Mouse (Mus musculus) kidney, embryonic 14.5 days (tissue): ENCODE results near the gene Krtdap. TPM values are rescaled to one million over a fixed set of nuclear protein-coding genes. Genes with fewer than 3 reads are reported as not detected.
"Not testable (repeated sequence)": the region's sequence is repeated elsewhere in the genome, so short reads cannot be mapped to it uniquely, and the experiment has no call there.

ENCODE experiments used
- ATAC-seq: fragments of 200-750 bp; cut with Nextera tagmentation; 2 replicates; pipeline ENCODE4 v1.8.0; 2017; ENCODE audit warnings: moderate number of reproducible peaks, mild to moderate bottlenecking, moderate TSS enrichment, moderate library complexity; ENCODE audit not compliant: low FRiP score, low TSS enrichment
- H3K27ac ChIP-seq: fragments of 300-500 bp; sonication (generic); 2 replicates; pipeline ENCODE4 v1.5.1; 2014; ENCODE audit warnings: low read depth, mild to moderate bottlenecking, low read length, moderate library complexity, mixed read lengths
- H3K27me3 ChIP-seq: fragments of 300-500 bp; sonication (generic); 2 replicates; pipeline ENCODE4 v1.6.1; 2014; ENCODE audit warnings: mild to moderate bottlenecking, low read length; ENCODE audit not compliant: control insufficient read depth, insufficient read depth
- H3K36me3 ChIP-seq: fragments of 300-500 bp; sonication (generic); 2 replicates; pipeline ENCODE4 v1.6.1; 2014; ENCODE audit warnings: low read length, mixed read lengths; ENCODE audit not compliant: control insufficient read depth, insufficient read depth
- H3K4me1 ChIP-seq: fragments of 300-500 bp; sonication (generic); 2 replicates; pipeline ENCODE4 v1.6.1; 2014; ENCODE audit warnings: low read length, mixed read lengths; ENCODE audit not compliant: control insufficient read depth, insufficient read depth
- H3K4me2 ChIP-seq: fragments of 300-500 bp; sonication (generic); replicated peaks from 2 replicates; pipeline ENCODE4 v1.6.1; 2014; ENCODE audit warnings: low read depth, mild to moderate bottlenecking, low read length
- H3K4me3 ChIP-seq: fragments of 300-500 bp; sonication (generic); 2 replicates; pipeline ENCODE4 v1.5.1; 2014; ENCODE audit warnings: mild to moderate bottlenecking, low read length
- H3K9ac ChIP-seq: fragments of 300-500 bp; sonication (generic); 2 replicates; pipeline ENCODE4 v1.6.1; 2014; ENCODE audit warnings: low read depth, mild to moderate bottlenecking, low read length, moderate library complexity
- H3K9me3 ChIP-seq: fragments of 300-500 bp; sonication (generic); 2 replicates; pipeline ENCODE4 v1.6.1; 2016; ENCODE audit warnings: low read length; ENCODE audit not compliant: control insufficient read depth
- WGBS: fragments of 180-500 bp; shearing (Covaris S2); extraction: QIAGEN DNeasy Blood & Tissue Kit; methylation state at CpG from one replicate; pipeline ENCODE4 v1.1.7; 2014; 5-methylcytosine and 5-hydroxymethylcytosine counted together
- polyA plus RNA-seq: library from polyadenylated mRNA; unstranded; fragments of >200 nt; fragmentation: Nextera tagmentation; extraction: Ambion mirVana; gene quantifications from 2 replicates; pipeline ENCODE4 v1.2.1, GENCODE M21; 2014

Gene Krtdap
- polyA plus RNA-seq, 1 experiment from 2014 or later, result not detected

DNA sequence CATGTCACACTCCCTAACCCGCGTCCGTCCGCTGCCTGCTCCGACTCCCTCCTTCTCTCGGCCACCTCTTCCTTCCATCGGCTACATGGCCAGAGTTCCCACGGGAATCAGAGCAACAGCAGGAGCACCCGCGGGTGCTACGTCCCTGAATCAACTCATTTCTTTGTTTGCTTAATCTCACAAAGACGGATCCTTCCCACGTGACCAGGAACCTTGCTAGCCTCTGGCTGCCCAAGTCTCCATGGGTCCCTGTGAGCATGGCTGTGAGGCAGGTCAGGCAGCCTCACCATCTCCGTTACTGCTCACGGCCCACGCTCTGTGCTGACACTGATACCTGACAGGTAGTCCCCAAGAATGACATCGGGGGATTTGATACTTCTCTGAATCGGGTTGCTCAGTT is 36.0 kb downstream of the Krtdap start, which contains the start of gene Ffar2:
Ffar2 (minus strand) TSS at position 101 of the 400 bp plus-strand sequence.
- Histone ChIP-seq H3K36me3 (no peaks in the 10 kb centered on the region), H3K9me3 (no peaks in the 10 kb centered on the region), H3K4me2 (no peak within 1 kb of the TSS), H3K27me3 (no peaks in the 10 kb centered on the region), H3K27ac (no peak within 1 kb of the TSS), H3K9ac (no peak within 1 kb of the TSS), H3K4me3 (no peak within 1 kb of the TSS), H3K4me1 (peaks cover 6% of the 10 kb centered on the region; the same call in 1 of the 2 replicates)
- ATAC-seq, result no peak
- 93% methylated on average over 18 of the region's 18 CpGs for WGBS

DNA sequence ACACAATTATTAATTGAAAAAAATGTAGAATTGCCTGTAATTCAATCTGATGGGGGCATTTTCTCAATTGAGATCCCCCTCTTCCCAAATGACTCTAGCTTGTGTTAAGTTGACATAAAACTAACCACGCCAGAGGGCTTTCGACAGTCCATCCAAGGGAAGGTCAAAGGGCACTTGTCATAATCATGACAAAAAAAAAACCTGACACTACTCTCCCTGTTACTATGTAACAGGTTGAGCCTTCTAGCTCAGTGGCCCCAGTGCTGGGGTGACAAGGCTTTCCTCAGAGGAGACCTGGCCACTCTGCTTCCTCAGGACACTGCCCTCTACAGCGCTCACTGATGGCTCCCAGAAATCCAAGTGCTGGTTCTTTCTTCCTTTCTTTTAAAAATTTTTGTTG is 36.6 kb downstream of the Krtdap start:
- 92% methylated on average over 3 of the region's 3 CpGs for WGBS
- no peaks in the 10 kb centered on the region for H3K36me3 ChIP-seq
- no peak for ATAC-seq

DNA sequence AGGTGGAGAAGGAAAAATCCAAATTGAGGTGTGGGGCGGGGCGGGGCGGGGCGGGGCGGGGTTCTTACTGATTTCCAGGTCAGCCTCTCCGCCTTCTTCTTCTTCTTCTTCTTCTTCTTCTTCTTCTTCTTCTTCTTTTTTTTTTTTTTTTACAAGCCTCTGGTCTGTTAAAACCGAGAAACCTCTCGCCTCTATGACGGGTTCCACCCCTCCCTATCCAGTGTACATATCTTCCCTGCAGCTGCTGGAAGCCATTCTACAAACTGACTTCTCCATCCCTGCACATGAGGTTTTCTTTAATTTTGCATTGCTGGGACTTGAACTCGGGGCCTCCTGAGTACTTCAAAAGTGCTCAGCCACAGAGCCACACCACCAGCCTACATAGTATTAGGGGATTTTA is 39.0 kb downstream of the Krtdap start:
- H3K36me3 ChIP-seq, result no peaks in the 10 kb centered on the region
- H3K9me3 ChIP-seq, result no peaks in the 10 kb centered on the region
- no peak overlapping the region for H3K27ac ChIP-seq
- WGBS, result 93% methylated on average over 10 of the region's 10 CpGs
- H3K9ac ChIP-seq, result no peak overlapping the region
- no peaks in the 10 kb centered on the region for H3K27me3 ChIP-seq
- no peak overlapping the region for H3K4me2 ChIP-seq
- no peak for ATAC-seq
- no peaks in the 10 kb centered on the region for H3K4me1 ChIP-seq
- H3K4me3 ChIP-seq, result no peak overlapping the region

More for the DNA sequence above, 36.6 kb downstream of the Krtdap start:
- no peak overlapping the region for H3K4me2 ChIP-seq
- peaks cover 6% of the 10 kb centered on the region; the same call in 1 of the 2 replicates for H3K4me1 ChIP-seq
- no peak overlapping the region for H3K4me3 ChIP-seq
- H3K27me3 ChIP-seq, result no peaks in the 10 kb centered on the region
- no peak overlapping the region for H3K27ac ChIP-seq
- no peaks in the 10 kb centered on the region for H3K9me3 ChIP-seq
- no peak overlapping the region for H3K9ac ChIP-seq

DNA sequence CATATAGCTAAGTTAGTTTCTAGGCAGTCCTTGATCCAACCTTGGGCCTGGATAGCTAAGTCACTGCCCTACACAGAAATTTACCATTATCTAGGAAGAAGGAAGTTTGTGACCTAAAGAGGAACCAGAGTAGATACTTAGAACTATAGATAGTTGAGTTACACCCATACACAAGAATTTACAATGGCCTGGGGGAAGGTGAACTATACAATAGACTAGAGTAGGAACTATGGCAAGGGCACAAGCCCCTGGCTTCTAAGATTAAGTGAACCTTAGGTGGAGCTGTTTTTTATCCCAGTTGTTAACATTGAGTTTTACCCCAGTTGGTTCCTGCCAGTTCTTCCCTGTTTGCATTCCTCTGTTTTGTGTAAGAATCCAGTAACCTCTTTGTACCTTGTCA is 41.2 kb downstream of the Krtdap start:
- not testable (repeated sequence) for H3K9ac ChIP-seq, H3K27me3 ChIP-seq, H3K27ac ChIP-seq, H3K4me1 ChIP-seq, H3K36me3 ChIP-seq, ATAC-seq, H3K4me3 ChIP-seq, H3K4me2 ChIP-seq, H3K9me3 ChIP-seq

DNA sequence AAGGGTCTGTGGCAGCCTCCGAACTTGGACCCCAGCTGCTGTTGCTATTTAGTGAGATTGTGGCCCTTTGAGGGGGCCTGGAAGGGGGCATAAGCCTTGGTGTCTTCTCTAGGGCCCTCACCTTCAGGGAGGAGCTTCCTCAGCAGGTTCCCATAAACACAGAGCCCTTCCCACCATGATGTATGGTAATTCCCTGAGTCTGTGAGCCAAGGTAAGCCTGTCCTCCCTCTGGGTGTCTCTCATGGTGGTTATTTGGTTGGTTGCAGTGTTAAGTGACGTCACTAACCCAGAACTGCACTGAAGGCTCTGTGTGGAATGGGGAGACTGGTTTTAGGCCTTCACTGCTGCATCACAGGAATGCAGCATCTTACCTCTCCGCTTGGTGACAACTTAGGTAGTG is 41.7 kb downstream of the Krtdap start:
- H3K9ac ChIP-seq, result no peak overlapping the region

DNA sequence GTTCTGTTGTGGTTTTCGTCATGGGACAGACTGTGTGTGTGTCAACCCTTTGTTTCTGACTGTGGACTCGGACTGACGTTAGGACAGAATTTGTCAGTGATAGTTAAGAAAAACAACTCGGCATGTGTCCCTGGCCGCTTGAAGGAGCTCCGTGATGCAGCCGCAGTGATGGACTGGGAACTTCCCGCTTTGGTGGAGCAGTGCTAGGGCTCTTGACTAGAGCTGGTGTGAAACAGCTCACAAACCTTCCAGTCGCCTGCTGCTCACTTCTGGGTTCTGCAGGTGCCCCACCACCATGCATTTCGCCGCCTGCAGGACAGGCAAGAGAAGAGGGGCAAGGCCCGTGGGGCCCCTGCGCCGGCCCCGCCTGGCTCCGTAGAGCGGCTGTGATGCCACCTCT is 44.6 kb downstream of the Krtdap start:
- Histone ChIP-seq H3K27ac (no peak overlapping the region), H3K4me2 (no peak overlapping the region), H3K27me3 (no peaks in the 10 kb centered on the region), H3K4me1 (no peaks in the 10 kb centered on the region), H3K4me3 (no peak overlapping the region), H3K36me3 (no peaks in the 10 kb centered on the region), H3K9ac (no peak overlapping the region), H3K9me3 (no peaks in the 10 kb centered on the region)
- 82% methylated on average over 9 of the region's 17 CpGs for WGBS
- ATAC-seq, result no peak

More for the DNA sequence above, 41.7 kb downstream of the Krtdap start:
- Histone ChIP-seq H3K36me3 (no peaks in the 10 kb centered on the region), H3K27me3 (no peaks in the 10 kb centered on the region), H3K4me2 (no peak overlapping the region), H3K4me1 (no peaks in the 10 kb centered on the region), H3K4me3 (no peak overlapping the region), H3K9me3 (no peaks in the 10 kb centered on the region), H3K27ac (no peak overlapping the region)
- no peak for ATAC-seq
- WGBS, result 69% methylated on average over 3 of the region's 3 CpGs

DNA sequence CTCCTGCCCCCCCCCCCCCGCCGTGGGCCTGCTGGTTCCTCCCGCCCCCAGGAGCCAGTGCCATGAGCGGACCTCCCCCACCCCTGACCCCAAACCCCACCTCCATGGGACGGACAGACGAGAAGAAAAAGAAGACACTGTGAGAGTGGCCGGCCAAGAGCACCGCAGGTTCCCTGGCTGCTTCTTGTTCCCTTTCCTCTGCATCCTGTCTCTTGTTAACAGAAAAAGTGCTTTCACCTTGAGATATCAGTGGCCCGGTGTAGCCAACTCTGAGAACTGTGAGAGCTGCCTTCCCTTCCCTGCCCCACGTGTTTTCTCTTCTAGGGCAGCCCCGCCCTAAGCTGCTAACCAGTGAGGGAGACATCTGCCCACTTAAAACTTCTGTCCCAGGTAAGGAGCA is 45.0 kb downstream of the Krtdap start:
- H3K4me2 ChIP-seq, ATAC-seq, H3K27me3 ChIP-seq, H3K4me3 ChIP-seq, H3K9ac ChIP-seq, H3K9me3 ChIP-seq, H3K27ac ChIP-seq, H3K36me3 ChIP-seq, H3K4me1 ChIP-seq: not testable (repeated sequence)
- WGBS, result 49% methylated on average over 7 of the region's 11 CpGs

DNA sequence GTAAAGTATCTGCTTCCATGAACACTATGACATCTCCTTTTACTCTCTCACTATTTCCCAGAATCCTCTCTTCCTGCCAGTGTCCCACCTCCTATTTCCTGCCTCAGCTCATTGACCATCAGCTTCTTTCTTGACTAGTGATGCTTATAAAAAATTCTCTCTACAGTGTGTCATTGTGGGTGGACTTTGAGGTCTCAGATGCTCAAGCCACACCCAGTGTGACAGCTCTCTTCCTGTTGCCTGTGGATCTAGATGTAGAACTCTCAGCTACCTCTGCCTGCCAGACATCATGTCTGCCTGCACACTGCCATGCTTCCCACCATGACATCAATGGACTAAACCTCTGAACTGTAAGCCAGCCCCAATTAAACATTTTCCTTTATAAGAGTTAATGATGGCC is 49.6 kb downstream of the Krtdap start:
- H3K27ac ChIP-seq, result no peak overlapping the region
- no peaks in the 10 kb centered on the region for H3K27me3 ChIP-seq
- no peak overlapping the region for H3K4me3 ChIP-seq
- no peaks in the 10 kb centered on the region for H3K36me3 ChIP-seq
- no peaks in the 10 kb centered on the region for H3K9me3 ChIP-seq
- no peak for ATAC-seq
- H3K4me1 ChIP-seq, result no peaks in the 10 kb centered on the region
- no peak overlapping the region for H3K4me2 ChIP-seq
- H3K9ac ChIP-seq, result no peak overlapping the region

DNA sequence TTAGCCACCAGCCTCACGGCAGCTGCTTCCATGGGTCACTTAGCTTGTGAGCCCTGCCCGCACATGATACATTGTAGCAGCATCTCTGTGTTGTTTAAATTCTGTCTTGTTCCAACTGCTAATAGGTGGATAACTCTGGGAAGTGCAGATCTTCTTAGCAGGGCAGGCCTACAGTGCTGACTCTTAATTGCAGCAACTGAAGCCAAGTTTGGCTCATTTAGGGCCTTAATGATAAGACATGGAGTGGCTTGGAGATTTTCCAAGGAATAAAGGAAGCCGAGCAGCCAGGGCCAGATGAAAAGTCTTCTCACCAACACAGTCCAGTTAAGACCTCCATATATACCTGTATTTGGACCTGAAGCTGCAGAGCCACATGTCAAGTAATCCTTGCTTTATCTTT is 52.6 kb downstream of the Krtdap start:
- Histone ChIP-seq H3K36me3 (no peaks in the 10 kb centered on the region), H3K4me3 (no peak overlapping the region), H3K4me2 (no peak overlapping the region), H3K27ac (no peak overlapping the region), H3K27me3 (no peaks in the 10 kb centered on the region), H3K4me1 (no peaks in the 10 kb centered on the region), H3K9me3 (no peaks in the 10 kb centered on the region), H3K9ac (no peak overlapping the region)
- whole genome bisulfite sequencing, result 79% methylated on average over 3 of the region's 3 CpGs
- ATAC-seq, result no peak
